Mouse (Mus musculus): ENCODE measurements around the gene Ski. TPM values are rescaled to one million over a fixed set of nuclear protein-coding genes. Genes with fewer than 3 reads are reported as not detected.
A peak's percentile ranks its signal among the peaks of the same experiment; 100 is the strongest.

Gene Ski
- total and polyA plus RNA-seq, 2 experiments from 2014 or later = 9.3 to 53.2 TPM

DNA sequence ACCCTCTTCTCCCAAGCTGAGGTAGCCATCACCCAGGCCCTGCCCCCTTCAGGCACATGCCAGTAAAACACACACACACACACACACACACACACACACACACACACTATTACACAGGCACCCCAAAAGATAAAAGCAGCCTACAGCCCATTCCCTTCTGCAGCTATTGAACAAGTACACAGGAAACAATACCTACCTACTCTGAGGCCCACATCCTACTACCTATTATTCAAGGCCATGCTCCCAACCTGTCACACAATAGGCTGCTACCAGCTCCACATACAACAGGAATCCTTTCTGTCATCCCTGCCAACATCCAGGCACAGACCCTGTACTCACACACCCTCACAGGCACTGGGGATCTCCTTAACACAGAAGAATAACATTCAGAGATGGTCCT is 13.3 kb downstream of the Ski start:
- TF ChIP-seq CTCF (IDR thresholded peaks at IDR 0.05; ENCODE audit: low read depth) (no peak), EP300 (IDR thresholded peaks at IDR 0.05; ENCODE audit: low read depth) (no peak)
- Histone ChIP-seq H3K9me3 (replicated peaks; ENCODE audit: control insufficient read depth, low read length) (no peaks in the 10 kb centered on the region), H3K9ac (replicated peaks; ENCODE audit: low read depth, low read length) (no peak overlapping the region), H3K4me1 (ENCODE audit: control insufficient read depth, insufficient read depth) (peaks cover 79% of the 10 kb centered on the region), H3K4me3 (ENCODE audit: low read depth, low read length) (no peak overlapping the region), H3K27me3 (ENCODE audit: control insufficient read depth, insufficient read depth, low read length) (no peaks in the 10 kb centered on the region), H3K4me2 (ENCODE audit: low read depth, low read length) (no peak overlapping the region), H3K36me3 (replicated peaks; ENCODE audit: control insufficient read depth, insufficient read depth, low read length) (peaks cover 12% of the 10 kb centered on the region), H3K27ac (ENCODE audit: low read depth) (0 out of 2 replicates have a peak overlapping the region, but pooled peaks have one; percentile 9)
- ATAC-seq (ENCODE audit: insufficient read depth, low read depth) = no peak
- no peak for DNase-seq (ENCODE audit: low spot score)

DNA sequence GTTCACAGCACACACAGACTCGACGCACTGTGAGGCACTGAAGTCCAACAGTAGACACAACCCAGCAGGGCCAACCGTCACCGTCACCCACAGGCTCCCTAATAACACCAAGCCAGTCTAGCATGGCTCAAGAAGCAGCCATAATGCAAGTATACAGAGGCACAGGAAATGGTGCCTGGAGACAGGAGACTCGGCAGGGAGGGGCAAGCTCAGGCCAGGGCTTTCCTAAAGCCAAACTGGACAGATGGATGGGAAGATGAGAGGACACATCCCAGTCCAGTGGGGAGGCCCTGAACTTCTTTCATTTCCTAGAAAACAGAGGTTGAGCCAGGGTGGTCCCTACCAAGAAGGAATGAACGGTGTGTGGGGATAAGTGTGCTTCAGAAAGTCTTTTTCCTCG is 13.8 kb downstream of the Ski start:
- Histone ChIP-seq H3K27me3 (ENCODE audit: control insufficient read depth, insufficient read depth, low read length) (no peaks in the 10 kb centered on the region), H3K36me3 (replicated peaks; ENCODE audit: control insufficient read depth, insufficient read depth, low read length) (peaks cover 12% of the 10 kb centered on the region), H3K4me3 (ENCODE audit: low read depth, low read length) (no peak overlapping the region), H3K4me1 (ENCODE audit: control insufficient read depth, insufficient read depth) (peaks cover 74% of the 10 kb centered on the region), H3K9ac (replicated peaks; ENCODE audit: low read depth, low read length) (no peak overlapping the region), H3K4me2 (ENCODE audit: low read depth, low read length) (no peak overlapping the region), H3K9me3 (replicated peaks; ENCODE audit: control insufficient read depth, low read length) (no peaks in the 10 kb centered on the region), H3K27ac (ENCODE audit: low read depth) (peak overlapping the region; percentile 9; the same call in 1 of the 2 replicates)
- no peak for DNase-seq (ENCODE audit: low spot score)
- 65% methylated on average over 7 of the region's 7 CpGs for WGBS
- TF ChIP-seq EP300 (IDR thresholded peaks at IDR 0.05; ENCODE audit: low read depth) (no peak), CTCF (IDR thresholded peaks at IDR 0.05; ENCODE audit: low read depth) (no peak)
- no peak for ATAC-seq (ENCODE audit: insufficient read depth, low read depth)

DNA sequence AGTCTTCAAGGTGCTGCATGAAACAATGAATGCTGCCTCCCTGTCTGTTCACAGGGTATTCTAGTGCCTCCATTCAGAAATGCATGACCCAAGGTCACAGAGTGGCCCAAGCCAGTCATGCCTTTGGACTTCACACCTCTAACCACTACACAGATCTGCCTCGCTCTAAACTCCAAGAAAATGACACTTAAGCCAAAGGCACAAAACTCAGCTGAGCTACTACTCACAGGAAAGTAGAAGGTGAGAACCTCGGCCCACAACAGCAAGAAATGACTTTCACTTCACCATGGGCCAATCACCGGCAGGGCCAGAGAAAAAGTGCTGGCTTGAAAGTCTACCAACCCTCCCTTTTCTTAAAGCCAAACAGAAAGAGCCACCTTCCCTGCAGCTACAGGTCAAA is 14.6 kb downstream of the Ski start:
- Histone ChIP-seq H3K4me2 (ENCODE audit: low read depth, low read length) (no peak overlapping the region), H3K9me3 (replicated peaks; ENCODE audit: control insufficient read depth, low read length) (no peaks in the 10 kb centered on the region), H3K27ac (ENCODE audit: low read depth) (peak overlapping the region; percentile 9; the same call in 1 of the 2 replicates), H3K36me3 (replicated peaks; ENCODE audit: control insufficient read depth, insufficient read depth, low read length) (peaks cover 12% of the 10 kb centered on the region), H3K9ac (replicated peaks; ENCODE audit: low read depth, low read length) (no peak overlapping the region), H3K4me1 (ENCODE audit: control insufficient read depth, insufficient read depth) (peaks cover 68% of the 10 kb centered on the region), H3K27me3 (ENCODE audit: control insufficient read depth, insufficient read depth, low read length) (no peaks in the 10 kb centered on the region), H3K4me3 (ENCODE audit: low read depth, low read length) (no peak overlapping the region)
- ATAC-seq (ENCODE audit: insufficient read depth, low read depth) (no peak; the same call in 1 of the 2 replicates), DNase-seq (ENCODE audit: low spot score) (no peak)
- TF ChIP-seq CTCF (IDR thresholded peaks at IDR 0.05; ENCODE audit: low read depth) (no peak), EP300 (IDR thresholded peaks at IDR 0.05; ENCODE audit: low read depth) (no peak)
- 64% methylated on average over 3 of the region's 3 CpGs for WGBS

DNA sequence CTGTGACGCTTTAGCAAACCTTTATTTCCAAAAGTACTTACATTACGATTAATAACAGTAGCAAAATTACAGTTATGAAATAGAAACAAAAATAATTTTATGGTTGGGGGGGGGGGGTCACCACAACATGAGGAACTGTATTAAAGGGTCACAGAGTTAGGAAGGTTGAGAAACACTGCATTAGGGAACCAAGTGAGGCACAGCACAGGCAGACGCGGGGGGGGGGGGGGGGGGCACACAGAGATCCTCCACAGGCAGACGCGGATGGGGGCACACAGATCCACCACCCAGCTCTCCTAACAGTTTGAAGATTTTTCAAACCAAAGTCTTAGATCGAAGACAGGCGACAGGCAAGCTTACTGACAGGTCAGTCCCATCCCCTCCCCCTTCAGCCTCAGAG is 15.9 kb downstream of the Ski start:
- no peak overlapping the region for H3K27ac ChIP-seq (ENCODE audit: low read depth)
- 57% methylated on average over 8 of the region's 8 CpGs for WGBS
- ATAC-seq (ENCODE audit: insufficient read depth, low read depth) = no peak

DNA sequence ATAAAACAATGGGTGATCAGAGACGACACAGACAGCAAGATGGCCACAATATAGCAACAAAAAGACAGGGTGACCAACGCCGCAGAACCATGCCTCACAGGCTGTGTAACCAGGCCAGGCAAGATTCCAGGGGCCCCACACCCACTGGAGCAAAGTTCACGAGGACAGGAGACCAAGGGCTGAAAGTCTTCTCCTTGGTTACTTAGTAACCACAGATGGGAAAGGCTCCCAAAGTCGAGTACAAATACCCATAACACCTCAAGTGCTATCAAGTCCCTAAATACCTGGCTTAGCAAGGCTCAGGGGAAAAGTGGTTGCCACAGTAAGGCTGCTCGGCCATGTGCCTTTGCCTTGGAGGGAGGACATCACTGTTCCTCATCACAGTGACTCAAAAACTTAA is 16.5 kb downstream of the Ski start:
- Histone ChIP-seq H3K4me2 (ENCODE audit: low read depth, low read length) (no peak overlapping the region), H3K4me1 (ENCODE audit: control insufficient read depth, insufficient read depth) (peaks cover 64% of the 10 kb centered on the region), H3K9me3 (replicated peaks; ENCODE audit: control insufficient read depth, low read length) (no peaks in the 10 kb centered on the region), H3K27me3 (ENCODE audit: control insufficient read depth, insufficient read depth, low read length) (no peaks in the 10 kb centered on the region), H3K27ac (ENCODE audit: low read depth) (no peak overlapping the region; the same call in 1 of the 2 replicates), H3K36me3 (replicated peaks; ENCODE audit: control insufficient read depth, insufficient read depth, low read length) (peaks cover 9% of the 10 kb centered on the region), H3K4me3 (ENCODE audit: low read depth, low read length) (no peak overlapping the region), H3K9ac (replicated peaks; ENCODE audit: low read depth, low read length) (no peak overlapping the region)
- ATAC-seq (ENCODE audit: insufficient read depth, low read depth) = no peak
- WGBS = 62% methylated on average over 6 of the region's 6 CpGs
- no peak for DNase-seq (ENCODE audit: low spot score)
- TF ChIP-seq CTCF (IDR thresholded peaks at IDR 0.05; ENCODE audit: low read depth) (no peak), EP300 (IDR thresholded peaks at IDR 0.05; ENCODE audit: low read depth) (no peak)

More for the DNA sequence above, 15.9 kb downstream of the Ski start:
- Histone ChIP-seq H3K9ac (replicated peaks; ENCODE audit: low read depth, low read length) (no peak overlapping the region; the same call in 1 of the 2 replicates), H3K4me2 (ENCODE audit: low read depth, low read length) (no peak overlapping the region), H3K36me3 (replicated peaks; ENCODE audit: control insufficient read depth, insufficient read depth, low read length) (peaks cover 12% of the 10 kb centered on the region), H3K9me3 (replicated peaks; ENCODE audit: control insufficient read depth, low read length) (no peaks in the 10 kb centered on the region), H3K27me3 (ENCODE audit: control insufficient read depth, insufficient read depth, low read length) (no peaks in the 10 kb centered on the region), H3K4me3 (ENCODE audit: low read depth, low read length) (no peak overlapping the region), H3K4me1 (ENCODE audit: control insufficient read depth, insufficient read depth) (peaks cover 64% of the 10 kb centered on the region)
- TF ChIP-seq EP300 (IDR thresholded peaks at IDR 0.05; ENCODE audit: low read depth) (no peak), CTCF (IDR thresholded peaks at IDR 0.05; ENCODE audit: low read depth) (no peak)
- DNase-seq (ENCODE audit: low spot score) = no peak

DNA sequence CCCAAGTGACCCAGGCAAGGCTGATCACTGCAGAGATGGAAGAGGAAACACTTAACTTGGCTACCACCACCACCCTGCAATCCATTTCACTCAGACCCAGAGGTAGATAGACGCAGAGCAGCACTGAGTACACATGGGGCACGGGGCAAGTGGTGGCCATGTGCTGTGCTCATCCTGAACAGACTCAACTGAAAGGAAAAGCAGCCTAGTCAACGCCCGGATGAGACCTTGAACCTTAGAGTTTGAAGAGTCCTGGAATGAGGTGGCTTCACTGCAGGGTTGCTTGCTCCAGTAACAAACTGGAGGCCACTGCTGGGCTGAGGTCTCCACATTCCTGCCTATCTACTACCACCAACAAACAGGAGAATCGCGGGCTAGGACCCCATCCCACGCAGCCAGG is 20.6 kb downstream of the Ski start:
- no peak for ATAC-seq (ENCODE audit: insufficient read depth, low read depth)
- Histone ChIP-seq H3K4me2 (ENCODE audit: low read depth, low read length) (no peak overlapping the region), H3K36me3 (replicated peaks; ENCODE audit: control insufficient read depth, insufficient read depth, low read length) (peaks cover 2% of the 10 kb centered on the region; the same call in 1 of the 2 replicates), H3K9me3 (replicated peaks; ENCODE audit: control insufficient read depth, low read length) (no peaks in the 10 kb centered on the region), H3K9ac (replicated peaks; ENCODE audit: low read depth, low read length) (no peak overlapping the region), H3K4me3 (ENCODE audit: low read depth, low read length) (no peak overlapping the region), H3K27ac (ENCODE audit: low read depth) (peak overlapping the region; percentile 72), H3K4me1 (ENCODE audit: control insufficient read depth, insufficient read depth) (peaks cover 59% of the 10 kb centered on the region), H3K27me3 (ENCODE audit: control insufficient read depth, insufficient read depth, low read length) (no peaks in the 10 kb centered on the region)
- TF ChIP-seq CTCF (IDR thresholded peaks at IDR 0.05; ENCODE audit: low read depth) (no peak), EP300 (IDR thresholded peaks at IDR 0.05; ENCODE audit: low read depth) (no peak)
- no peak for DNase-seq (ENCODE audit: low spot score)
- 63% methylated on average over 7 of the region's 7 CpGs for WGBS
